ENCODE assay signal across 8 mouse cellular contexts in genomic region chr11:22774821-22775220, GRCm38 (mm10).
"Had no signal": no experiment of that assay in that cellular context is flagged by ENCODE, and none has a peak within 500 bp of the region (broad histone marks: within the 10 kb centered on the region; RNA-seq: fewer than 3 reads in every experiment).

No protein-coding gene starts in this region.

- DNase-seq: kidney, postnatal 4 days; left cerebral cortex, postnatal 4 days; liver, embryonic 13.5 days; lung, adult 2 months; lung, postnatal 14 days; lung, postnatal 4 days; midbrain, embryonic 14.5 days; thymus, postnatal 36 days had no signal
